Mouse (Mus musculus) liver, postnatal 0 days (tissue): ENCODE data around the gene Kif5c. TPM values are rescaled to one million over a fixed set of nuclear protein-coding genes. Genes with fewer than 3 reads are reported as not detected.

Experiments used
- ATAC-seq: fragments of 200-750 bp; cut with Nextera tagmentation; 2 replicates; pipeline ENCODE4 v1.8.0; 2017; ENCODE audit warnings: mild to moderate bottlenecking, moderate library complexity
- DNase-seq: peaks from one replicate; pipeline ENCODE4 v3.0.0-alpha.2; 2016
- H3K27ac ChIP-seq: fragments of 300-500 bp; sonication (generic); 2 replicates; pipeline ENCODE4 v1.5.1; 2014; ENCODE audit warnings: antibody characterized with exemption, moderate library complexity, mild to moderate bottlenecking, low read depth
- H3K27me3 ChIP-seq: fragments of 300-500 bp; sonication (generic); 2 replicates; pipeline ENCODE4 v1.6.1; 2014; ENCODE audit warnings: low read length, control low read depth, mixed read lengths; ENCODE audit not compliant: insufficient read depth
- H3K36me3 ChIP-seq: fragments of 300-500 bp; sonication (generic); replicated peaks from 2 replicates; pipeline ENCODE4 v1.6.1; 2014; ENCODE audit warnings: mild to moderate bottlenecking, control low read depth, low read length, moderate library complexity, mixed read lengths; ENCODE audit not compliant: insufficient read depth
- H3K4me1 ChIP-seq: fragments of 300-500 bp; sonication (generic); 2 replicates; pipeline ENCODE4 v1.6.1; 2014; ENCODE audit warnings: antibody characterized with exemption, mild to moderate bottlenecking, control low read depth; ENCODE audit not compliant: insufficient read depth
- H3K4me2 ChIP-seq: fragments of 300-500 bp; sonication (generic); 2 replicates; pipeline ENCODE4 v1.6.1; 2014; ENCODE audit warnings: low read depth, mild to moderate bottlenecking, low read length, moderate library complexity, mixed read lengths
- H3K4me3 ChIP-seq: fragments of 300-500 bp; sonication (generic); 2 replicates; pipeline ENCODE4 v1.5.1; 2014; ENCODE audit warnings: low read depth, low read length
- H3K9ac ChIP-seq: fragments of 300-500 bp; sonication (generic); replicated peaks from 2 replicates; pipeline ENCODE4 v1.6.1; 2014; ENCODE audit warnings: mild to moderate bottlenecking, moderate library complexity
- H3K9me3 ChIP-seq: fragments of 300-500 bp; sonication (generic); 2 replicates; pipeline ENCODE4 v1.6.1; 2016; ENCODE audit warnings: mild to moderate bottlenecking, control low read depth, low read length, mixed read lengths
- CTCF ChIP-seq: sonication (generic); IDR thresholded peaks from 2 replicates; pipeline ENCODE4 v1.5.1; 2016; ENCODE audit warnings: antibody characterized with exemption, low read depth
- EP300 ChIP-seq: IDR thresholded peaks from 2 replicates; pipeline ENCODE4 v1.6.1; 2016; ENCODE audit warnings: antibody characterized with exemption, low read depth, mild to moderate bottlenecking
- WGBS: fragments of 180-500 bp; shearing (Covaris S2); extraction: QIAGEN DNeasy Blood & Tissue Kit; methylation state at CpG from one replicate; pipeline ENCODE4 v1.1.7; 2014; ENCODE audit not compliant: insufficient replicate concordance; 5-methylcytosine and 5-hydroxymethylcytosine counted together
- polyA plus RNA-seq: library from polyadenylated mRNA; unstranded; fragments of >200 nt; fragmentation: Nextera tagmentation; extraction: Ambion mirVana; gene quantifications from 2 replicates; pipeline ENCODE4 v1.2.1, GENCODE M21; 2015

The Kif5c gene
- polyA plus RNA-seq, 1 experiment from 2014 or later, result 0.13 TPM

DNA sequence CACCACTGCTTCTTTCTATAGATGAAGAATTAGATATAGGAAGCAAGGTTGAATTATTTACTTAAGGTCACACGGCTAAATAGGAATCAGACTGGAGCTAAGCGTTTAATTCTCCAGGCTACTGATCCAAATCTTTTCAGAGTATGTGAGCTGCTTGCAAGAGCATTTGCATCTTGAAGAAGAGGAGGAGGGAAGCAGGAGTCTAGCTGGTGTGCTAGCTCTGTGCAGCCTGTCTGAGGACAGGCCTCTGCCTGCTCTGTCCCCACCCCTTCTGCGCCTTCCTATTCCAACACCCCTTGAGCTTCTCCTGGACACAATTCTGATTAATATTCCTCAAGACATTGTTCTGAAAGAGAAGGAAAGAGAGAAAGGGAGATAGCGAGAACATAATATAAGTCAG is 123.8 kb downstream of the Kif5c start:
- ATAC-seq (no peak), DNase-seq (no peak)
- no peaks in the 10 kb centered on the region for H3K4me1 ChIP-seq
- no peaks in the 10 kb centered on the region for H3K9me3 ChIP-seq
- no peak overlapping the region for H3K27ac ChIP-seq
- no peak overlapping the region for H3K9ac ChIP-seq
- TF ChIP-seq EP300 (no peak), CTCF (no peak)
- no peaks in the 10 kb centered on the region for H3K27me3 ChIP-seq
- WGBS, result 68% methylated on average over 4 of the region's 4 CpGs
- no peak overlapping the region for H3K4me3 ChIP-seq
- no peaks in the 10 kb centered on the region for H3K36me3 ChIP-seq
- no peak overlapping the region for H3K4me2 ChIP-seq

DNA sequence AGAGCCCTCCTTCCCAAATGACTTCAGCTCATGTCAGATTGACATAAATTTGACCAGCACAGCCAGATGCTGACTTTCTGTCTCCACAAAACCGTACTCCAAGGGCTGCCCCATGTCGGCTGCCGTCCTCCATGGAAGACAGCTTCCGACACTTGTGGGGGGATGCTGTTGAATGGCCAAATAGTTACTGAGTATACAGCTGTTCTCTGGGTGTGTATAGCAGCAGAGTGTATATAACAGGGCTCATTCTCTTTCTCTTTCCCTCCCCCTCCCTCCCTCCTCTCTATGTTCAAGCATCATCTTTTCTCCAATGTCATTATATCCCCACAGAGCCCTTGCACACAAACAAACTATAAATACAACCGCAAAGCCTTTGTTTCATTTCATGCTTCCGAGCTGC is 124.7 kb downstream of the Kif5c start:
- WGBS, result 49% methylated on average over 6 of the region's 6 CpGs
- no peaks in the 10 kb centered on the region for H3K4me1 ChIP-seq
- H3K9me3 ChIP-seq, result no peaks in the 10 kb centered on the region
- H3K4me3 ChIP-seq, result 0 out of 2 replicates have a peak overlapping the region, but pooled peaks have one; percentile 17
- TF ChIP-seq EP300 (no peak), CTCF (no peak)
- no peak overlapping the region for H3K9ac ChIP-seq
- peak overlapping the region; percentile 23 for H3K4me2 ChIP-seq
- ATAC-seq (no peak), DNase-seq (no peak)
- no peaks in the 10 kb centered on the region for H3K36me3 ChIP-seq
- H3K27me3 ChIP-seq, result no peaks in the 10 kb centered on the region
- 0 out of 2 replicates have a peak overlapping the region, but pooled peaks have one; percentile 60 for H3K27ac ChIP-seq

DNA sequence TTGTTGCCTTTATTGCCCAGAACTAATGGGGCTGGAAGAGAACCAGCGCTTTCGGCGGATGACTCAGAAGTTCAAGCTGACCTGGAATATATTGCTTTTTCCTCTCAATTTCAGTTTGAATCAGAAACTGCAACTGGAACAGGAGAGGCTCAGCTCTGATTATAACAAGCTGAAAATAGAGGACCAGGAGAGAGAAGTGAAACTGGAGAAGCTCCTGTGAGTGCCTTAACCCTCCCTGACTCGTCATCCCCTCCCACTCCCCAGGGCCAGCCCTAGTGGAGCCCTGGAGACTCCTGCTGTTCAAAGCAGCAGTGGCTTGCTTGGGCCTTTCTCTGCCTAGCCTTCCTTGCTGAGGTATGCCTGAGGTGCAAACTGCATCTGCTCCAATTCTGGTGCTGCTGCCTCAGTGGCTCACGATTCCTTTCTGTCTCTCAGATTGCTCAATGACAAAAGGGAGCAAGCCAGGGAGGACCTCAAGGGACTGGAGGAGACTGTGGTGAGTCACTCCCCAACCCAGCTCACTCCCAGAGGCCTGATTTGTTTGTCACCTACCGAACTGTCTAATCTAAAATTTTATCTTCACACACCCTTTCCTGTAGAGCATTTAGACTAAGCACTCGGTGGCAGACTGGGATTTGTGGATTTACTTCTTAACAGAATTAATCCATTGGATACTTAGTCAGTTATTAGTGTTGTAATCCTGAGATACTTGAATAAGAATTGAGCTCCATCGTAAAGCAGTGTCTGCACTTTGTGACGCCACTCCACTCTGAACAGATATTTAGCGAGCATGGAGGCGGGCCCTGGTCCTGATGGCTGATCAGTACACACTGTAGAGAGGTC is 125.4 kb downstream of the Kif5c start:
- 45% methylated on average over 11 of the region's 11 CpGs for WGBS
- Histone ChIP-seq H3K9ac (no peak overlapping the region), H3K4me2 (0 out of 2 replicates have a peak overlapping the region, but pooled peaks have one; percentile 23), H3K27ac (0 out of 2 replicates have a peak overlapping the region, but pooled peaks have one; percentile 60), H3K4me1 (no peaks in the 10 kb centered on the region), H3K36me3 (no peaks in the 10 kb centered on the region), H3K27me3 (no peaks in the 10 kb centered on the region), H3K9me3 (no peaks in the 10 kb centered on the region), H3K4me3 (0 out of 2 replicates have a peak overlapping the region, but pooled peaks have one; percentile 17)
- no peak for DNase-seq
- TF ChIP-seq EP300 (no peak), CTCF (no peak)
- peak; percentile 56 for ATAC-seq

DNA sequence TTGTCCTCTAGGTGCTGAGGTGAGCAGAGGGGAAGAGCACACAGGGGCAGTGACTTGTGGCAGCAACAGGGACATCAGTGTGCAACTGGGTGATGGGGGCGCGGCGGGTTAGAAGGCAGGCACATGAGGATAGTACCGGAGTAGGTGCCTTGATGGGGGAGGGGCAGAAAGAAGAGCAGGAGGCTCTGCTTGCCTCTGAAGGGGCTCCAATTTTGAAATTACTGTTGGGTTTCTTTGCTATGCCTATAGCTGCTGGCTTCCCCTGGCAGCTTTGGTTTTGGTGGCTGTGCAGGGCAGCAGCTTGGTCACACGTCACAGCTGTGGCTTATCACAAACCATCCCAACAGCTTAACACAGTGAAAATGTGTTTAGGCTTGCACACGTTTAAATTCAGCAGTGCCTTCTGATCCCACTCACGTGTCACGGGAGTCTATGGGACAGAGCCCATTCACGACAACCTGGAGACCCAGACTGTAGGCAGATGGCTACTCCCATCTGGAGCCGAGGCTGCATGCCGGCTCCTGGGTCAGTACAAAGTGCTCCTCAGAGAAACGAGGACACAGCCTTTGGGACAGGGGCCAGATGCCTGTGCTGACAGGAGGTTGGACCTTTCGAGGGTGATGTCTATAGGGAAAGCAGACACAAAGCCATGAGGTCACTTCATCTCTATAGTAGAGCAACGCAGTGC is 126.1 kb downstream of the Kif5c start:
- 74% methylated on average over 14 of the region's 14 CpGs for WGBS
- Histone ChIP-seq H3K9me3 (no peaks in the 10 kb centered on the region), H3K4me1 (no peaks in the 10 kb centered on the region), H3K27ac (no peak overlapping the region), H3K4me2 (no peak overlapping the region), H3K9ac (no peak overlapping the region), H3K27me3 (no peaks in the 10 kb centered on the region), H3K36me3 (no peaks in the 10 kb centered on the region), H3K4me3 (no peak overlapping the region)
- ATAC-seq (no peak), DNase-seq (no peak)
- TF ChIP-seq EP300, result no peak
- no peak for TF ChIP-seq CTCF

DNA sequence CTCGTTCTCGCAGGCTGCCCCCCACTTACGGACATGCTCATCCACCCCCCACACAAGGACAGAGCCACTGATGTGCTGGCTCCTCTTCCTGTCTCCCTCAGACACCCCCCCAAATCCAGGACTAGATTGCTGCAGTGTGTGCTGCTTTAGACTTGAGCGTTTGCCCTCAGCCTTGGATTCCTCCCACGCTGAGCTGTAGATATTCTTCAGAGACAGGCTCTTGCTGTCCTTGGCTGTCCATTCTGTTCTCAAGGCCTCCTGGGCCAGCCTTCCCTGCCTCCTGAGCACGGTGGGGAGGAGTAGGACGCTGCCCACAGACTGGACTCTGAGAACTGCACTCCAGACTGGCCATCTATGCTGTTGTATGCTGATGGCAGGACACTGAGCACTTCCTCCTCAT is 127.8 kb downstream of the Kif5c start:
- no peak for ATAC-seq
- 55% methylated on average over 7 of the region's 7 CpGs for WGBS
- H3K27ac ChIP-seq, result no peak overlapping the region

DNA sequence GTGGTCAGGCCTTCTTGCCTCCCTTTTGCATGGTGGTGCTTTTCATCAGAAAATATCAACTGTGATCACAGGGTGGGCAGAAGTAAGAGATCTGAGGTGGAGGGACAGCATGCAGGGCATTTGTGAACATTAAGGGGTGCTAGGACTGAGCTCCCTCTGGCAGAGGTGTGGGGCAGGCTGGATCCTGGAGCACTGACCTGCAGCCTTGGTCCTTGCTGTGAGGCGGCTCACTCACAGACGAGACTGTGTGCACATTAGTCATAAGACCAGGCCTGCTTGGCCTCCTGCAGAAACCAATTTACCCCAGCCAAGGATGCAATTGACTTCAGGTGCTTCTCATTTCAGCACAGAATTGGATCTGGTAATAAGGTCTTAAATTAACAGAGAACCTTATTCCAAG is 128.6 kb downstream of the Kif5c start:
- Histone ChIP-seq H3K27me3 (no peaks in the 10 kb centered on the region), H3K9ac (no peak overlapping the region), H3K9me3 (no peaks in the 10 kb centered on the region), H3K36me3 (no peaks in the 10 kb centered on the region), H3K27ac (no peak overlapping the region), H3K4me1 (no peaks in the 10 kb centered on the region), H3K4me3 (no peak overlapping the region), H3K4me2 (no peak overlapping the region)
- TF ChIP-seq EP300, result no peak
- TF ChIP-seq CTCF, result no peak
- ATAC-seq, result no peak
- WGBS, result 89% methylated on average over 2 of the region's 2 CpGs
- DNase-seq, result no peak

More for the DNA sequence above, 127.8 kb downstream of the Kif5c start:
- H3K9ac ChIP-seq, result no peak overlapping the region
- H3K4me3 ChIP-seq, result no peak overlapping the region
- TF ChIP-seq EP300 (no peak), CTCF (no peak)
- no peaks in the 10 kb centered on the region for H3K4me1 ChIP-seq
- no peaks in the 10 kb centered on the region for H3K9me3 ChIP-seq
- no peaks in the 10 kb centered on the region for H3K27me3 ChIP-seq
- DNase-seq, result no peak
- H3K36me3 ChIP-seq, result no peaks in the 10 kb centered on the region
- no peak overlapping the region for H3K4me2 ChIP-seq
